Mouse (Mus musculus): Measurements from ENCODE around the gene Chpt1.
"Not testable (repeated sequence)": the region's sequence is repeated elsewhere in the genome, so short reads cannot be mapped to it uniquely, and the experiment has no call there.

The Chpt1 gene

DNA sequence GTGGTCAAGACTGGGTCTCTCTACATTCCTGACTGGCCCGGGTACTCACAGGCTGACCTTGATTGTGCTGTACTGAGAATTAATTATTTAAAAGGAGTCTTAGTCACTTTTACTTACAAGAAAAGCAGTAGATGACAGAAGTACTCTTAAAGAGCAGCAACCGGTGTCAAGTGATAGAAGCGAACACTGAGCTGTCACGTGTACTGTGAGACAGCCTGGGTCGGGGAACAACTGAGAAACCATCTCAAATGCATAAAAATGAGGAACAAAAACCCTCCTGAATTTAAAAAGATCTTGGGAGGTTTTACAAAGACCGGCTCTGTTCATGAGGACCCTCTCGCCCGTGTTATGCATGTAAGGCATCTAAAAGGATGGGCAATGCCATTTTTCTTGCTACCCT is 11.2 kb downstream of the Chpt1 start:
- no peak for DNase-seq

GRCm38 (mm10) chr10:88491632-88492031 is 12.2 kb downstream of the Chpt1 start:
- DNase-seq, result no peak

DNA sequence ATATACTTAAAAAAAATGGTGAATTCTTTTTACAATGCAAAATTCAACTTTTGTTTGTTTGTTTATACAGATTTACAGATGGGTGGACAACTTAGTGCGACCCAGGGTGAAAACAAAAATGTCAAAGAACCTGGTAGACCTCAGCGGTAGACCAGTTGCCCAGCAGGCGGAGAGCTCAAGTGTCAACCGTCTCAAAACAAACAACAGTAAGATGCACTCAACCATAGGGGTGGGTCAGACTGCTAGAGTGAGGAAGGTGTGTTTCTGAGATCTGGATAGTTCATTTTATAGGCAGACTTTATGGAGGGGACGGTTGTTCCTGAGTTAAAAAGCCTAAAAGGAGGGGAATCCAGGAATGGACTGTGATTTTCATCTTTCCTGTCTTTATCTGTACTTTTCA is 15.2 kb downstream of the Chpt1 start:
- DNase-seq, result no peak

DNA sequence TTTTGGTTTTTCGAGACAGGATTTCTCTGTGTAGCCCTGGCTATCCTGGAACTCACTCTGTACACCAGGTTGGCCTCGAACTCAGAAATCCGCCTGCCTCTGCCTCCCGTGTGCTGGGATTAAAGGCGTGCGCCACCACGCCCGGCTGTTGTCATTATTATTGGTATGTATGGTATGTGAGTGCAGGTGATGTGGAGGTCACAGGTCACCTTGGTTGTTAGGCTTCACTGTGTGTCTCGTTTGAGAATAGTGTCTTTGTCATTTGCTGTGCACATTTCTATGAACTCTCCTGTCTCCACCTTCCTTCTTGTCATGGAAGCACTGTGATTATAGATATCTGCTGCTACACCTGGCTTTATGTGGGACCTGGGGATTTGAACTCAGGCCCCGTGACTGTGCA is 21.0 kb downstream of the Chpt1 start:
- DNase-seq, result not testable (repeated sequence)

GRCm38 (mm10) chr10:88460122-88460820 is 43.6 kb downstream of the Chpt1 start:
- DNase-seq, result no peak

GRCm38 (mm10) chr10:88459502-88459992 is 44.3 kb downstream of the Chpt1 start, which contains the start of gene Sycp3:
Gene Sycp3, plus strand, starts transcription at chr10:88459569.
- no peak for DNase-seq

DNA sequence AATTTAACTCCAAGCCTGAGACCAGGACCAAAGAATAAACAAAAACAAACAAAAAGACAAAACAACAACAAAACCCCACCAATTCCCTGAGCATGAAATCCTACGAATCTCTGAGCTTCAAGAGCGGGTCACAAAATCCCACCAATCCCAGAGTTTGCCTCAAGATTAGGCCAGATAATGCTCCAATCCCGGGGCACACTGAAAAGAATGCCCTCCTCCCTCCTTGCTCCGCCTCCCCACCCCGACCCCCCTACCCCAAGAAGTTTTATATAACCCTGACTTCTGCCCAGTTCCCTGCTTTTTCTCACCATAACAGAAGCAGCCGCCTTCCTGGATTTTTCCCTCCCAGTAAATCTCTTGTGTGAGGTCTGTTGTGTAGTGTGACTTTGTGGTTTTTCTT is 46.1 kb downstream of the Chpt1 start:
- DNase-seq, result no peak

DNA sequence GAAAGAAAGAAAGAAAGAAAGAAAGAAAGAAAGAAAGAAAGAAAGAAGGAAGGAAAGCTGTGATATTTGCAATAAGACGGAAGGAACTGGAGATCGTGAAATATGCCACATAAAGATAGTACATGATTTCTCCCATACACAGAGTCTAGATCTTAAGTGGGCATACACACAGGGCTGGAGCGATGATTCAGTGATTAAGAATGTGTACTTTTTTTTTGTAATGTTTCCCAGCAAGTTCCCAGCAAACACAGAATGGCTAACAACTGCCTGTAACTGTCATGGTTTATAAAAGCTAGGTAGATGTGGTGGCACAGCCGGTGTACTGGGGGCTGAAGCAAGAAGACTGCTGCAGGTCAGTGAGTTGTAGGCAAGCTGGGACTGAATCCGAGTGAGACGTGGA is 51.9 kb downstream of the Chpt1 start:
- no peak for DNase-seq

DNA sequence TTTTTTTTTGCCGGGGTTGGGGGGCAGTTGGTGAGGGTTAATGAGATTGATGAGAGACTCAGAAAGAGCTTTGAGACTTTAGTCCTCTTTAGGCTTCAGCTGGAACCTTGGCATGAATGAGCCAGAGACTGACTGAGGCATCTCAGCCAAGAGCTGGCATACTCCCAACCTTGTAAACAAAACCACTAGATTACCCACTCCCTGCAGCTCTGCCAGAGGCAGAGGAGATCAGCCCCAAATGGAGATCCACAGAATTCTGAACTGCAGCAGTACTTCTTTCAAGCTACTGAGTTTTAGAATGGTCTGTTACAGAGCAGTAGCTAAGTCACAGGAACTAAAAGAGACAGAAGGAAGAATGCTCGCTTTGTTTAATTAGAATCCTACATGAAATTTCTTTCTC is 52.7 kb downstream of the Chpt1 start:
- no peak for DNase-seq

DNA sequence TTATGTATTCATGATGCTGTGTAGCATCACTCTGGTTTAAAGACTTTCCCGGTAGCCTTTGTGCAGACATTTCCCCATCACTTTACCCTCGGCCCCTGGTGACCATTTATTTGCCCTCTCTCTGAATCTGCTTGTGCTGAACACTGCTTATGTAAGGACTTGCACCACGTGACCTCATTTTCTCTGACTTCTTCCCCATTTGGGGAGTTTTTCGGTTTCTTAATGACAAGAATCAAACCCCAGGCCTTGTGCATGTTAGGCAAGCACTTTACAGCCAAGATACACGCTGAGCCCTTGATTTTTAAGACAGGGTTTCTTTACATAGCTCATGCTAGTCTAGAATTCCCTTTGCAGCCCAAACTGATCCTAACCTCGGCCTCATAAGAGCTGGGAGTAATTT is 62.6 kb downstream of the Chpt1 start:
- no peak for DNase-seq

GRCm38 (mm10) chr10:88427998-88428397 is 75.9 kb downstream of the Chpt1 start:
- no peak for DNase-seq

DNA sequence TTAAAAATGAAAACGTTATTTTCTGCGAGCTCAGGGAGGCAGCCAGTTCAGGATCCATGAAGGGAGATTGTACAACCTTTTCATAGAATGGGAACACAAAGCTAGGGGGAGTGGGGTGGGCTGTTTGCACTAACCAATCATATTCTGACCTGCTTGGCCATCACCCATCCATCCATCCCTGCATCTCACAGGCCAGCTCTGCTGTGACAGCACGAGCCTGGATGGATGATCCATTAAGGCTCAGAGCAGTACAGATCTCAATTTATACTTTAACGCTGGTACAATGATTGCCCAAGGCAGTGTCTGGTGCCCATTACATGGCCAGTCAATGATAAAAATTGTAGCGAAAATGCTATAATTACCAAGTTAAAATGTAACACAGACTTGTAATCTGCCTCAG is 77.0 kb downstream of the Chpt1 start:
- DNase-seq, result no peak

GRCm38 (mm10) chr10:88426158-88426816 is 77.6 kb downstream of the Chpt1 start:
- DNase-seq, result no peak

- DNase-seq, result no peak
Observed at GRCm38 (mm10) chr10:88420655-88421435, 83.0 kb downstream of the Chpt1 start.

- no peak for DNase-seq
Observed at GRCm38 (mm10) chr10:88420141-88420541, 83.7 kb downstream of the Chpt1 start.

GRCm38 (mm10) chr10:88417686-88418085 is 86.2 kb downstream of the Chpt1 start:
- DNase-seq, result no peak

- no peak for DNase-seq
Observed at GRCm38 (mm10) chr10:88412290-88412995, 91.4 kb downstream of the Chpt1 start.

DNA sequence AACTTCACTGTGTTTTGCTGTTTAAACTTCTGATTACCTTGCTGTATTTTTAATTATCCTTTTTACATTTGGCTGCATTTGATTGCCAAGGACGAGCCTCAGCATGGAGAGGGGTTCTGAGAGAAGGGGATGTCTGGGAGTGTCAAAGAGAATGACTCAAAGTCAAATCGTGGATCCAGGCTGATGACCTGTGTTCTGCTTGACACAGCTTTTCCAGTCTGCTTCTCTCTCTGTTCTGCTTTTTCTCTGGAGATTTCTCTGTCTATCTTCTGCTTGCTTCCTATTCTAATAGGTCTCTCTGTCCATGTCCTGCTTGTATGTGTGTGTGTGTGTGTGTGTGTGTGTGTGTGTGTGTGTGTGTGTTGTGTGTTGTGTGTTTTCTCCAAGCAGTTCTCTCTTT is 94.1 kb downstream of the Chpt1 start:
- DNase-seq, result no peak

DNA sequence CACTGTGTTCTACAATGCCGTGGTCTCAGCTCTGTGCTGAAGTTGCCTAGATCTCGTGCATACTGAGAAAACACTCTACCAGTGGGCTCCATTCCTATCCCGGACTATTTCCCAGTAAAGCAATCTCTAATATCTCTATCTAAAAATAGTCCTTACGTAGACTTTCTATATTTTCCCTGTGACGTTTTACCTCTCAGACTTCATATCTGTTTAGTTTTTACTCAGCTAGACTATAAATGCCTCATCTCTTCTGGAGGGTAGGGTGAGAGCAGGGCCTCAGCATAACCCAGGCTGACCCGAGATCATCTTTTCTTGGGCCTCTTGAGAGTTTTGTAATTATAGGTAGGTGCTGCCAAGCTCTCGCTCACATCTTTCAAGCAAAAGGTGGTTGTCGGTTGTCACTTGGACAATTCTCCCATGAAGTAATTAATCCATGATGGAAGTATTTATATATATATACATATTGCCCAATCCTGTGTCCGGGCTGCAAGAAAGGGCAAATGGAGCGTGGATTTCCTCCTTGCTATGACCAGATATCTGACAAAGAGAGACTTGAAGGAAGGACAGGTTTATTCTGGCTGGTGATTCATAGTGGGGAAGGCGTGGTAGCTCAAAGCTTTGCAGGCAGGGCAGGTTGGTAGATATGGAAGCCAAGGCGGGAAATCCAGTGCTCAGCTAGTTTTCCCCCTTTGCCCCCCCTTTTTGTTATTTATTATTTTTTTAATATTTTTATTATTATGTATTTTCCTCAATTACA is 95.8 kb downstream of the Chpt1 start:
- DNase-seq, result no peak

GRCm38 (mm10) chr10:88405812-88406211 is 98.1 kb downstream of the Chpt1 start:
- DNase-seq, result no peak

- no peak for DNase-seq
Observed at GRCm38 (mm10) chr10:88404220-88404619, 99.7 kb downstream of the Chpt1 start.

DNA sequence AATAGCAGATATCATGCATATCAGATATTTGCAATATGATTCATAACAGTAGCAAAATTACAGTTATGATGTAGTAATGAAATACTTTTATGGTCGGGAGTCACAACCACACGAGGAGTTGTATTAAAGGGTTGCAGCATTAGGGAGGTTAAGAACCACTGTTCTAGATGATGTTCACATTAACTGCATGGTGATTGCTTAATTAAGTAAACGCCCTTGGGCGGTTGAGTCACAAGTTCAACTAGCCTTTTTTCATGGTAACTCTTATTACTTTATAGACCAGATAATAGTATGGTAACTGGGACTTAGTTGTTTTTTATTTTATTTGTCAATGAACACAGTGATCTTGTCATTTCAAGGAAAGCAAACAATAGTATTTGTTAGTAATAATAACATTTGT is 100.9 kb downstream of the Chpt1 start:
- DNase-seq, result no peak

Measured in thymus, adult 18-20 months (tissue).